Mouse (Mus musculus) stomach, embryonic 15.5 days (tissue): Measurements from ENCODE around the gene Mmp28. TPM values are rescaled to one million over a fixed set of nuclear protein-coding genes. Genes with fewer than 3 reads are reported as not detected.

Experiments used
- ATAC-seq: fragments of 200-750 bp; cut with Nextera tagmentation; 2 replicates; pipeline ENCODE4 v1.8.0; 2017; ENCODE audit warnings: low read depth, moderate number of reproducible peaks, moderate TSS enrichment; ENCODE audit not compliant: insufficient read depth, low FRiP score
- H3K27ac ChIP-seq: fragments of 300-500 bp; sonication (generic); 2 replicates; pipeline ENCODE4 v1.5.1; 2015; ENCODE audit warnings: mild to moderate bottlenecking, inconsistent platforms
- H3K27me3 ChIP-seq: fragments of 300-500 bp; sonication (generic); replicated peaks from 2 replicates; pipeline ENCODE4 v1.6.1; 2015; ENCODE audit warnings: inconsistent platforms
- H3K36me3 ChIP-seq: fragments of 300-500 bp; sonication (generic); 2 replicates; pipeline ENCODE4 v1.6.1; 2015; ENCODE audit warnings: inconsistent platforms
- H3K4me1 ChIP-seq: fragments of 300-500 bp; sonication (generic); 2 replicates; pipeline ENCODE4 v1.6.1; 2015; ENCODE audit warnings: inconsistent platforms
- H3K4me2 ChIP-seq: fragments of 300-500 bp; sonication (generic); 2 replicates; pipeline ENCODE4 v1.6.1; 2015; ENCODE audit warnings: mild to moderate bottlenecking, inconsistent platforms
- H3K4me3 ChIP-seq: fragments of 300-500 bp; sonication (generic); replicated peaks from 2 replicates; pipeline ENCODE4 v1.5.1; 2015; ENCODE audit warnings: inconsistent platforms
- H3K9ac ChIP-seq: fragments of 300-500 bp; sonication (generic); 2 replicates; pipeline ENCODE4 v1.6.1; 2015; ENCODE audit warnings: inconsistent platforms
- H3K9me3 ChIP-seq: fragments of 300-500 bp; sonication (generic); 2 replicates; pipeline ENCODE4 v1.6.1; 2016; ENCODE audit warnings: inconsistent platforms
- WGBS: fragments of 180-500 bp; shearing (Covaris S2); methylation state at CpG from one replicate; pipeline ENCODE4 v1.1.7; 2015; 5-methylcytosine and 5-hydroxymethylcytosine counted together
- polyA plus RNA-seq: library from polyadenylated mRNA; unstranded; fragments of >200 nt; fragmentation: Nextera tagmentation; extraction: Ambion mirVana; gene quantifications from 2 replicates; pipeline ENCODE4 v1.2.1, GENCODE M21; 2015

Mmp28 gene
- polyA plus RNA-seq, 1 experiment from 2014 or later = 3.1 TPM

DNA sequence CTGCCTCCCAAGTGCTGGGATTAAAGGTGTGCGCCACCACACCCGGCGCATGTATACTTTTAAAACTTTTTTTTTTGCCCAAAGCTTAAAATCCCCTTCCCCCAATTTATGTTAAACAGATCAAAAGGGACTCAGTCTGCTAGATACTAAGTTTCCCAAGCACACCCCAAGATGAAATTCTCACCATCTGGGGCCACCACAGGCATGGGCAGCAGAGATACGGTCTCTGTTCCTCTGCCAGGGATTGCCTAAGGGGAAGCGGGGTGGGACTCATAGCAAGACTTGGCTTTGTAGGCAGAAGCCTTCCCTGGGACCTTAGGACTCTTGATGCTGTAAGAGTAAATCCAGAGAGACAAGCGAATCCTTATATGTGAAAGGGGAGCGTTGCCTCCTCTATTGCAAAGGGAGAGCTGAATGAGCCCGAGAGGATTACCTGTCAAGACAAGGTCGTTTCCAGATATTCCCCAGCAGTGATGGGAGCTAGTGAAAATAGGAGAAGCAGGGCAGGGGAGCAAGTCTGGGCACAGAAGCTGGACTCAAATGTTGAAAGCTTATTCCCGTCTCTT is 1.3 kb downstream of the Mmp28 start:
- H3K4me1 ChIP-seq = peaks cover 9% of the 10 kb centered on the region; the same call in 1 of the 2 replicates
- no peak for ATAC-seq
- H3K9ac ChIP-seq = no peak overlapping the region
- H3K9me3 ChIP-seq = no peaks in the 10 kb centered on the region
- H3K27ac ChIP-seq = no peak overlapping the region
- 0 out of 2 replicates have a peak overlapping the region, but pooled peaks have one; percentile 3 for H3K4me2 ChIP-seq
- H3K27me3 ChIP-seq = peaks cover 14% of the 10 kb centered on the region
- peak overlapping the region; percentile 12; the same call in 1 of the 2 replicates for H3K4me3 ChIP-seq
- WGBS = 73% methylated on average over 10 of the region's 10 CpGs
- H3K36me3 ChIP-seq = no peaks in the 10 kb centered on the region

DNA sequence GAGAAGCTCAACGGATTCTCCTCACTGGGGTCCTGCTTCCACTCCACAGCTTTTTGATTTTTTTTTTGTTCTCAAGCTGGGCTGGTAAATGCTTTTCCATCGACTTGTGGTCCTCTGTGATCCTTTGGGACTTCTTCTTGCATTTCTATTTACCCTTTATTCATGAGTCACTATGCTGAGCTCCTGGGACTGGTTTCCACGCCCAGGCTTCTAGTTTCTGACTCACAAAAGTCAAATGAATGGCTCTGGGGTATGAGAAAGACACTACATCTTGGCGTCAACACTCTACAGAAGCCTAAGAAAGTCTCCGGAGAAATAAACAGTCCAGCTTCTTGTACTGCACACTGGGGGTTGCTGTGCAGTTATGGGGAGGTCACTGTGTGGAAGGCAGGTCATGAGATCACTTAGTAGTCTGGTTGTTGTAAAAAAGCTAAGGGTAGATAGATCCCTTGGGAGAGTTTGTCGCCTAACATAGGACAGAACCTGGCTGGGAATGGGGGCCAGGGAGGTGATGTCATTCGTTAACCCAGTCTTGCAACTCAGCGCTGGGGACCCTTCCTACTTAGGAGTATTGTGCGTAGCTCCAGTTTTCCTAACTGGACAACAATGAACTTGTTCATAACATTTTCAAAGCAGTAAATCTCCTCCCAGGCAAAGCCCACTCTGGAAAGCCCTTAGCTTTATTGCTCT is 4.8 kb downstream of the Mmp28 start:
- Histone ChIP-seq H3K4me3 (no peak overlapping the region), H3K27me3 (0 out of 2 replicates have a peak, but pooled peaks cover 3% of the 10 kb centered on the region), H3K36me3 (no peaks in the 10 kb centered on the region), H3K4me1 (peaks cover 14% of the 10 kb centered on the region; the same call in 1 of the 2 replicates), H3K27ac (peak overlapping the region; percentile 63), H3K9me3 (no peaks in the 10 kb centered on the region), H3K4me2 (no peak overlapping the region), H3K9ac (no peak overlapping the region)
- 44% methylated on average over 9 of the region's 9 CpGs for WGBS
- ATAC-seq = no peak

DNA sequence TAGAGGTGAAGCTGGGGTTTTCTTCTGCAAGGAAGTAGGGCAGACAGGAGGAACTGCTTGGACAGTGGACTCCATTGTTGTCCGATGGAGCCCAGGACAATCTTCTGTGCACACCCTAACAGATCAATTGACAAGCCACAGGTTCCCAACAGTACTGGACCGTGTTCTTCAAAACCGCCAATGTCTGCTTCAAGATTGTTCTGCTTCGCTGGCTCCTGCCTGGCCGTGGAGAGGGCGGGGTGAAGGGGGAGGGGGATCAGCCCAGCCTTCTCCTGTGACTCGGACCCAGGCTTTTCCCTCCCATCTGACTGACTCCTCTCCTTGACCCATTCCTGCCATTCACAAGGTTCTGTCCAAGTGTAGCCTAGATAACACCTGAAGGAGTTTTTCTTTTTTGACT is 5.6 kb downstream of the Mmp28 start:
- Histone ChIP-seq H3K27me3 (no peaks in the 10 kb centered on the region), H3K4me2 (no peak overlapping the region), H3K4me1 (peaks cover 14% of the 10 kb centered on the region; the same call in 1 of the 2 replicates), H3K4me3 (no peak overlapping the region), H3K9ac (no peak overlapping the region), H3K36me3 (no peaks in the 10 kb centered on the region), H3K9me3 (no peaks in the 10 kb centered on the region), H3K27ac (peak overlapping the region; percentile 63; the same call in 1 of the 2 replicates)
- ATAC-seq = no peak
- WGBS = 52% methylated on average over 7 of the region's 7 CpGs

DNA sequence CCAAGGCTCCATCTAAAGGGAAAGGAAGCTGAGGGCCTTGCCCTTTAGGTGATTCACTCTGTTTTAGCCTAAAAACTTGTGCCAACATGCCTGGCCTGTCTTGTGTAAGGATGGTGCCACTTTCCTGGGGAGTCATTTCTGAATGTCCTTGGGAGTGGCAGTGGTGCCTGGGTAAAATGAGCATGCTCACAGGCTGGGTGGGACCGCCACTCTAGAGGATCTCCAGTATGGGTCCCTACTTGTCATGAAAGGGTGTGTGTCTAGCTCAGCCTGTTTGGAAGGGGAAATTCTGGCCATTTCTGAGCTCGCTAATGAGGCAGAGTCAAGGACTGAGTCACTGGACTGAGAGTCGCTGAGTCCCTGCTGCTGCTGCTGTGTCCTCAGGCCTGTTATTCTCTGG is 7.3 kb downstream of the Mmp28 start:
- no peak overlapping the region for H3K4me2 ChIP-seq
- H3K27ac ChIP-seq = peak overlapping the region; percentile 74
- no peaks in the 10 kb centered on the region for H3K9me3 ChIP-seq
- H3K4me3 ChIP-seq = no peak overlapping the region
- H3K36me3 ChIP-seq = no peaks in the 10 kb centered on the region
- WGBS = 62% methylated on average over 3 of the region's 3 CpGs
- no peak overlapping the region for H3K9ac ChIP-seq
- ATAC-seq = no peak
- no peaks in the 10 kb centered on the region for H3K27me3 ChIP-seq
- peaks cover 14% of the 10 kb centered on the region; the same call in 1 of the 2 replicates for H3K4me1 ChIP-seq

DNA sequence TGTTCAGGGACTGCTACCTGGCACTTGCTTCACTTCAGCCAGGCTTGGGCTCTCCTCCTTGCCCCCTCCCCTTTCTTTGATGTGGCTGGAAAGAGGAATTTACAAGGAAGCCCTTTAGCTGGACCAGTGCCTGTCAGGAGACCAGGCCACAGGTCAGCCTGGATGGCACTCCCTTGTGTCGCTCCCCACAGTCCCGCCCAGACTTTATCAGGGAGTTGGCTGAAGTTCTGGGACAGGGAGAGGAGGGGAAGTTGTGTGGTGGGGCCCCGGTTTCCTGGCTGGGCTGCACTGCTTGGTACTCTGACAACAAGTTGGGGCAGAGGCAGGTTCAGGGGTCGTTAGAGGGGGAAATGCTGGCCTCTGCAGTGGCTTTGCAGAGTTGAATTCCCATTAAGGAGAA is 8.3 kb downstream of the Mmp28 start:
- Histone ChIP-seq H3K4me3 (no peak overlapping the region), H3K9me3 (no peaks in the 10 kb centered on the region), H3K4me2 (no peak overlapping the region), H3K27ac (peak overlapping the region; percentile 74), H3K36me3 (no peaks in the 10 kb centered on the region), H3K9ac (no peak overlapping the region), H3K4me1 (peaks cover 14% of the 10 kb centered on the region; the same call in 1 of the 2 replicates), H3K27me3 (no peaks in the 10 kb centered on the region)
- ATAC-seq = peak; percentile 56; the same call in 1 of the 2 replicates
- 9% methylated on average over 4 of the region's 4 CpGs for WGBS

DNA sequence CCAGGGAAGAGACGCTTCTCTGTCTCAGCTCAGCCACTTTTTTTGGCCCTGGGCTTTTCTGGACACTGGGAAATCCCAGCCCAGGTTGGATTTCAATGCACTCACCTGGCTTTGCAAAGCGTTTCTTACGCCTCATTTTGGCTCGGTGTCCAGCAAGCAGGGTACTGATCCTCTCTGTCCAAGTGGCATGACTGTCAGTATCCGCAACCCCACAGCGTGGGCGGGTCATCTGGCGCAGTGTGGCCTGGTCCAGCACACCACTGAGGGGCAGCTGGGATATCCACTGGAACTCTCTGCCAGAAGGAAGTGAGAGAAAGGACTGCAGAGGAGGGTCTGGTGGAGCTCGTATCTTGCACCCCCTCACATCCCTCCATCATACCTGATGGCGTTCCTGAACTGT is 11.6 kb downstream of the Mmp28 start:
- no peak for ATAC-seq
- H3K4me2 ChIP-seq = no peak overlapping the region
- no peak overlapping the region for H3K9ac ChIP-seq
- H3K36me3 ChIP-seq = no peaks in the 10 kb centered on the region
- H3K27me3 ChIP-seq = 0 out of 2 replicates have a peak, but pooled peaks cover 4% of the 10 kb centered on the region
- peaks cover 24% of the 10 kb centered on the region for H3K4me1 ChIP-seq
- WGBS = 84% methylated on average over 10 of the region's 10 CpGs
- H3K27ac ChIP-seq = no peak overlapping the region
- no peak overlapping the region for H3K4me3 ChIP-seq
- H3K9me3 ChIP-seq = no peaks in the 10 kb centered on the region

DNA sequence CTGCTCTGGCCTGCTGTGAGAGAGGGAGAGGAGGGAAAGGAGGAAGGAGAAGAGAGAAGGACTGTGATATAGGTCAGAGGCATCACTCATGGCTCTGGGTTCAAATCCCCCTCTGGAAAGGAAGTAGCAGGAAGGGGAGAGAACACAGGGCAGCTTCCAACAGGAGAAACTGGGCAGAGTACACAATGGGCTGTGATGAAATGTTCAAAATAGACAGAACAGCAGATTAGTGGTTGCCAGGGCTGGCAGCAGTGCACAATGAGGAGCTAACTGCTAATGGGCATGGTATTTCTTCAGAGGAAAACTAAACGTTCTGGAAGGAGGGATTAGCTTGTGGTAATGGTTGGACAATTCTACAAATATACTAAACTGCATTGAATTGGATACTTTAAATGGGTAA is 12.3 kb downstream of the Mmp28 start:
- 0 out of 2 replicates have a peak, but pooled peaks cover 4% of the 10 kb centered on the region for H3K27me3 ChIP-seq
- no peak overlapping the region for H3K27ac ChIP-seq
- H3K36me3 ChIP-seq = no peaks in the 10 kb centered on the region
- no peak overlapping the region for H3K4me2 ChIP-seq
- H3K9me3 ChIP-seq = no peaks in the 10 kb centered on the region
- ATAC-seq = no peak
- no peak overlapping the region for H3K4me3 ChIP-seq
- WGBS = 43% methylated on average over 1 of the region's 1 CpGs
- H3K9ac ChIP-seq = no peak overlapping the region
- peaks cover 24% of the 10 kb centered on the region for H3K4me1 ChIP-seq

DNA sequence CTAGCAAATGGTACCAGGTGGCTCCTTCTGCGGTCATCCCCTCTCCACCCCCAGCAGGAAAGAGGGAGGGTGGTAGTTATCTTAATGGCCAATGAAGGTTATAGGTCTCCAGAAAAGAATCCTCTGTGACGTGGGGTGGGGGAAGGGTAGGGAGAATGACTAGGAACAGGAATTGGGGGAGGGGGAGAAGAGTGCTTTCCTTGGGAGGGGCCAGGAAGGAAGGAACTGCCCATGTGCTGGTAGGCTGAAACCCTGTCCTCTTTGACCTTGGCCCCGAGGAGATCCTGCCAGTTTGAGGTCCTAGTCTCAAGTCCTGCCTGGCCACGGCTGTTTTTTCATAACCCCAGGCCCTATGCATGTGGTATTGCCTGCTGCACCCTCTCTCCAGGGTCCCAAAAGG is 13.6 kb downstream of the Mmp28 start:
- no peaks in the 10 kb centered on the region for H3K9me3 ChIP-seq
- H3K27me3 ChIP-seq = peaks cover 16% of the 10 kb centered on the region
- no peak overlapping the region for H3K4me2 ChIP-seq
- H3K4me1 ChIP-seq = peaks cover 23% of the 10 kb centered on the region
- H3K36me3 ChIP-seq = no peaks in the 10 kb centered on the region
- no peak overlapping the region for H3K4me3 ChIP-seq
- no peak for ATAC-seq
- H3K27ac ChIP-seq = no peak overlapping the region
- no peak overlapping the region for H3K9ac ChIP-seq
- WGBS = 33% methylated on average over 4 of the region's 4 CpGs

DNA sequence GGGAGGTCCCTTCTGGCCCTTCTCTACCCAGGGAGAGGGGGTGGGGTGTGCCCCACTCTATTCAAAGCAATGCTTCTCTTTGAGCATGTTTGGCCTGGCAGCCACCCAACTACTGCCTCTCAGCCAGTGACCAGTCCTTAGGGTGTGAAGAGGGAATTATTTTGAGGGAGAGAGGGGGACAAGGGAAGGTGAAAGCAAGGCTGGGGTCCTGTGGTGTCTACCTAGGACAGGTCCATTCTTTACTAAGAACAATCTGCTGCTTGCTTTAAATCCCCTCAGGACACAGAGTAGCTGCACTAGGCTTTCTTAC is 14.0 kb downstream of the Mmp28 start:
- no peaks in the 10 kb centered on the region for H3K9me3 ChIP-seq
- peak overlapping the region; percentile 33; the same call in 1 of the 2 replicates for H3K27ac ChIP-seq
- no peak for ATAC-seq
- peaks cover 24% of the 10 kb centered on the region for H3K4me1 ChIP-seq
- H3K9ac ChIP-seq = no peak overlapping the region
- H3K27me3 ChIP-seq = peaks cover 20% of the 10 kb centered on the region
- H3K4me2 ChIP-seq = no peak overlapping the region
- H3K4me3 ChIP-seq = no peak overlapping the region
- H3K36me3 ChIP-seq = no peaks in the 10 kb centered on the region

DNA sequence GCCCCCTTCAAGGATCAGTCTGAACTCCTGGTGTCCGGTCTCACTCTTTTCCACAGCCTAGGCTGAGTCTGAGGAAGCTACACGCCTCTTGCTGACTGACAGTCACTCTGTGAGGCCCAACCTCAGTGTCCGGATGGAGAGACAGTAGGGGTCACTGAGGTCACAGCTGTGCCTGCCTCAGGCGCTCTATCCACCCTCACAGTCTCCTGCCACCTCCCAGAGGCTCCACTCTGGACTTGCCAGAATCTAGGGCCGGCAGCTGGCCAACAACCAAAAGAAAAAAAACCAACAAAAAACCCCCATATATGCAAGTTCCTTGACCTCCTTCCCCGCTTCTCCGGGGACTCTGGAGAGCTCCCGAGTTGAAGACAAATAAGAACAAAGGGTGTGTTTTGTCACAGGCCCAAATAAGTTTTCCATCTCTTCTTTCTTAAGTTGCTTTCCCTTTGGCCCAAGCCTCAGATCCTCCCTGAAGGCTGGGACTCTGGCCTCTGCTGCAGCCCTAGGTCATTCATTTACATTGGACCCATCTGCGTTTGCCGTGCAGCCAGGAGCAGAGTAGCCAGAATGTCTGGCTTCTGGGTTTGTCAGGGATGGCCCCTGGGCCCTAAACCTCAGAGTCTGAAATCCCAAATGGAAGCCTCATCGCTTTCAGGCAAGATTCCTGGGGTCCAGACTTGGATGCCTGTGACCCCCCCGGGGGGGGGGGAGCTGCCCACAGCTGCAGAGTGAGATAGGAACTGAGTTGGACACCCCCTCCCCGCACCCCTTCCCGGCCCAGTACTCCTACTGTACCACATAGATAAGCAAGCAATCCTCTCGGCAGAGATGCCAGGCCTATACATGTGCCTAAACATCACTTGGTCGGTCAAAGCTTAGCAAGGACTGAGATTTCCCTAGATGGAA is 14.6 kb downstream of the Mmp28 start:
- peaks cover 27% of the 10 kb centered on the region for H3K27me3 ChIP-seq
- H3K9me3 ChIP-seq = no peaks in the 10 kb centered on the region
- H3K4me1 ChIP-seq = peaks cover 30% of the 10 kb centered on the region
- no peak overlapping the region for H3K4me3 ChIP-seq
- no peak overlapping the region for H3K4me2 ChIP-seq
- no peaks in the 10 kb centered on the region for H3K36me3 ChIP-seq
- ATAC-seq = 0 out of 2 replicates have a peak, but pooled peaks have one; percentile 29
- H3K27ac ChIP-seq = peak overlapping the region; percentile 33
- H3K9ac ChIP-seq = no peak overlapping the region
- 43% methylated on average over 16 of the region's 16 CpGs for WGBS

DNA sequence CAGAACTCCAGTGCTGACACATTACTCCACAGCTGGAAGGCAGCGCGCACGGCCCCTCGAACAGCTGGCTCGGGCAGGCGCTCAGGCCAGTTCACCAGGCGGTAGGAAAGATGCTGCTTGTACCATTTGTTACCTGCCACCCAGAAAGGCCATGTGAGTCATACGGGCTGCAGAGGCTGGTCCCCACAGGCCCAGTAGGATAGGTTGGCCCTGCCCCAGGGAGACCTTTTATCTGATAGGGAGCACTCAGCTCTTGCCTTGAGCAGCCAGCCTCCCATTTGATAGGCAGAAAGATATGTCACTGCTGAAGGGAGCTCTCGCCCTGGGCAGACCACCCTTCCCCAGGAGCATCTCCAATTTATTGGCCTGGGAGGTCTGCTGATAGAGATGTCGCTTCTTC is 15.3 kb downstream of the Mmp28 start:
- no peak for ATAC-seq
- H3K27me3 ChIP-seq = peaks cover 33% of the 10 kb centered on the region
- H3K4me1 ChIP-seq = peaks cover 34% of the 10 kb centered on the region
- no peak overlapping the region for H3K4me3 ChIP-seq
- H3K9ac ChIP-seq = no peak overlapping the region
- no peaks in the 10 kb centered on the region for H3K36me3 ChIP-seq
- no peaks in the 10 kb centered on the region for H3K9me3 ChIP-seq
- H3K4me2 ChIP-seq = no peak overlapping the region
- H3K27ac ChIP-seq = peak overlapping the region; percentile 32; the same call in 1 of the 2 replicates
- WGBS = 59% methylated on average over 10 of the region's 10 CpGs

DNA sequence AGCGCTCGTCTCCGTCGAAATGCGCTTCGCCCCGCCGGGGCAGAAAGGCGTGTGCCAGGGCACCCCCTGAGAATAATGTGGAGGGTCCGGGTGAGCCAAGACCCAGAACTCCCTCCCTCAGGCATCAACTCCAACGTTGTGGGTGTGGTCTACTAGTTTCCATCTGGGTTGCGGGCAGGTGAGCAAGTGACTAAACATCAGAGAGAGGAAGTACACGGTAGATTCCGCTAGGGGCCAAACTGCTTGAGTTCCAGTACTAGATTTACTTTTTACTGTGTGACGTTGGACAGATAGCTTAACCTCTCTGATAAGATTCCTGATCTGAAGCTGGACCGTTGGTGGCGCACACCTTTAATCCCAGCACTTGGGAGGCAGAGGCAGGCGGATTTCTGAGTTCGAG is 17.9 kb downstream of the Mmp28 start:
- WGBS = 26% methylated on average over 19 of the region's 19 CpGs

More for the DNA sequence above, 17.9 kb downstream of the Mmp28 start:
- Histone ChIP-seq H3K4me3 (peak overlapping the region; percentile 22), H3K27me3 (peaks cover 48% of the 10 kb centered on the region), H3K9me3 (no peaks in the 10 kb centered on the region), H3K4me1 (peaks cover 40% of the 10 kb centered on the region), H3K9ac (no peak overlapping the region), H3K4me2 (peak overlapping the region; percentile 49), H3K27ac (no peak overlapping the region), H3K36me3 (no peaks in the 10 kb centered on the region)
- no peak for ATAC-seq
